Mouse (Mus musculus) midbrain, embryonic 10.5 days (tissue): ENCODE data around the gene Hs6st2. TPM values are rescaled to one million over a fixed set of nuclear protein-coding genes. Genes with fewer than 3 reads are reported as not detected.

Experiments
- DNase-seq: peaks from one replicate; pipeline ENCODE4 v3.0.0-alpha.2; 2017; ENCODE audit warnings: low spot score
- H3K27ac ChIP-seq: fragments of 300-500 bp; sonication (generic); replicated peaks from 2 replicates; pipeline ENCODE4 v1.5.1; 2016; ENCODE audit warnings: mild to moderate bottlenecking
- H3K27me3 ChIP-seq: fragments of 300-500 bp; sonication (generic); 2 replicates; pipeline ENCODE4 v1.6.1; 2016; ENCODE audit warnings: low read depth, mild to moderate bottlenecking; ENCODE audit not compliant: poor library complexity, severe bottlenecking
- H3K36me3 ChIP-seq: fragments of 300-500 bp; sonication (generic); 2 replicates; pipeline ENCODE4 v1.6.1; 2016; ENCODE audit warnings: mild to moderate bottlenecking, moderate library complexity
- H3K4me1 ChIP-seq: fragments of 300-500 bp; sonication (generic); 2 replicates; pipeline ENCODE4 v1.6.1; 2016
- H3K4me3 ChIP-seq: fragments of 300-500 bp; sonication (generic); 2 replicates; pipeline ENCODE4 v1.5.1; 2016; ENCODE audit warnings: mild to moderate bottlenecking, moderate library complexity
- H3K9me3 ChIP-seq: fragments of 300-500 bp; sonication (generic); replicated peaks from 2 replicates; pipeline ENCODE4 v1.6.1; 2016; ENCODE audit warnings: mild to moderate bottlenecking
- whole genome bisulfite sequencing: fragments of 180-500 bp; shearing (Covaris S2); methylation state at CpG from one replicate; pipeline ENCODE4 v1.1.7; 2016; 5-methylcytosine and 5-hydroxymethylcytosine counted together
- polyA plus RNA-seq: library from polyadenylated mRNA; unstranded; fragments of >200 nt; fragmentation: Nextera tagmentation; extraction: Ambion mirVana; gene quantifications from 2 replicates; pipeline ENCODE4 v1.2.1, GENCODE M21; 2016

Gene Hs6st2
- polyA plus RNA-seq, 1 experiment from 2014 or later, result 10.9 TPM

DNA sequence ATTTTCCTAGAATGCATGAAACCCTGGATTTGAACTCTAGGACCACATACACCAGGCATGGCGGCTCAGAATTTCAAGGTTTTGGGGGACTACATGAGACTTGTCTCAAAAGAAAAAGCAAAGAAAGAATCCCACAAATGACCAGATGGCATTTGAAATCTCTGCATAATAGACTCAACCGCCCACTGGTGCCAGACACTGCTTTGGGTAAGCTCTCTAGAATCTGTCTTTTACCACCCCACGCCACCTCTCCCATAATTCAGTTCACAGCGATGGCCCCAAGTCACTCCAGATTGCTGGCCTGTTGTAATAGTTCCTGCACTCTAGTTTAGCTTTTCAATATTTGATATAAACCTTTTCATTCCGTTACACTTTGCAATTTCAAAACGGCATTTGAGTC lies 146.4 kb downstream of the Hs6st2 start:
- no peak overlapping the region for H3K27ac ChIP-seq
- 90% methylated on average over 6 of the region's 6 CpGs for WGBS
- H3K4me3 ChIP-seq, result no peak overlapping the region
- H3K27me3 ChIP-seq, result peaks cover 6% of the 10 kb centered on the region
- H3K36me3 ChIP-seq, result no peaks in the 10 kb centered on the region
- DNase-seq, result no peak
- no peaks in the 10 kb centered on the region for H3K4me1 ChIP-seq
- H3K9me3 ChIP-seq, result no peaks in the 10 kb centered on the region

DNA sequence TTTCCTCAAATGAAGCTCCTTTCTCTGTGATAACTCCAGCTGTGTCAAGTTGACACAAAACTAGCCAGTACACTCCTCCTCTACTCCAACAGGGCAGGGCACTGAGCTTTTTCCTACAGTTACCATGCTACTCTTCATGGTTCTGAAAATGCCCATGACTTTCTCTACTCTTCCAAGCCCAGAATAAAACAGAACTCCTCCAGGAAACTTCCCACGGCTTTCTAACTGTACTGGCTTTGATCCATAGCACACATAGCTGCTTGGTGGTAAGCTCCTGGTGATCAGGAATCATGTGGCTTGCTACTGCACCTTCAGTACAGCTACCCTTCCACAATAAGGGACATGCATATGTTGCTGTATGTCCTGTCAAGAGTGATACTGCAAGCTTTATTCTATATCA lies 150.5 kb downstream of the Hs6st2 start:
- WGBS, result 94% methylated on average over 1 of the region's 1 CpGs
- Histone ChIP-seq H3K4me1 (no peaks in the 10 kb centered on the region), H3K4me3 (no peak overlapping the region), H3K27me3 (peaks cover 6% of the 10 kb centered on the region), H3K36me3 (no peaks in the 10 kb centered on the region), H3K9me3 (no peaks in the 10 kb centered on the region), H3K27ac (no peak overlapping the region)
- DNase-seq, result no peak

DNA sequence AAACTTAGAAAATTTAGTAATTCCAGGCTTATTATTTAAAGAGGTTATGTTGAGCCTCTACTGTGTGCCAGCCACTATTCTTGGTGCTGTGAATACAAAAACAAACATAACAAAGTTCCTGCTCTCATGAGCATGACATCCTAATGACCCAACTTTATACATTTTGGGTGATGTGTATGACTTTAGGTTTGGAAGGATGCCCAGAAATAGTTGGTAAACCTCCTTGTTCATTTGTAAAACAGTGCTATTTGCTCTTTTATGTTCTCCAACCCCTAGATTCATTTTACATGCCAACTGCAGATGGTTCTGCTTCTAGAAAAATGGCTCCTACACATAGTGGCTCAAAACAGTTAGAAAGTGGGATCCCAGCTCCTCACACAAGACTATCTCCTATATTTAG lies 153.1 kb downstream of the Hs6st2 start:
- Histone ChIP-seq H3K9me3 (no peaks in the 10 kb centered on the region), H3K4me1 (no peaks in the 10 kb centered on the region), H3K4me3 (no peak overlapping the region), H3K27me3 (peaks cover 6% of the 10 kb centered on the region), H3K27ac (no peak overlapping the region), H3K36me3 (no peaks in the 10 kb centered on the region)
- DNase-seq, result no peak

DNA sequence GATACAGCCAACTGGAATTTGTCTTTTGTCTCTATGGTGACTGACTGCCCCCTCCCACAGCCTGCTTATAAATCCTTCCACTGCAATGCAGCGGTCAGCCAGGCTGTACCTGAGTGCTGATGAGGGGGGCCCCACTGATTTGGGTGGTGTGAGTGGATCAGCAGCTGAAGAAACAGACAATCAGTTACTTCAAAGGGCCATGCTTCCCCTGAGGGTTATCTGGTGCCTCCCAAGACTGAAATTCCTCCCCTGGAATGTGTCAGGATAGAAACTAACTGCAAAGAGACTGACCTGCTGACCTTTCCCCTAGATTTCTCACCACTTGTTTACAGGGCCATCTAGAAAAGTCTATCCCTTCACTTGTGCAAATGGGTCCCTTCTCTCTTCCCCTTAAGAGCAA lies 166.8 kb downstream of the Hs6st2 start:
- Histone ChIP-seq H3K36me3 (no peaks in the 10 kb centered on the region), H3K27me3 (0 out of 2 replicates have a peak, but pooled peaks cover 3% of the 10 kb centered on the region), H3K4me3 (no peak overlapping the region), H3K27ac (no peak overlapping the region), H3K9me3 (no peaks in the 10 kb centered on the region), H3K4me1 (peaks cover 7% of the 10 kb centered on the region)
- DNase-seq, result peak; percentile 14
- WGBS, result 17% methylated on average over 1 of the region's 1 CpGs

DNA sequence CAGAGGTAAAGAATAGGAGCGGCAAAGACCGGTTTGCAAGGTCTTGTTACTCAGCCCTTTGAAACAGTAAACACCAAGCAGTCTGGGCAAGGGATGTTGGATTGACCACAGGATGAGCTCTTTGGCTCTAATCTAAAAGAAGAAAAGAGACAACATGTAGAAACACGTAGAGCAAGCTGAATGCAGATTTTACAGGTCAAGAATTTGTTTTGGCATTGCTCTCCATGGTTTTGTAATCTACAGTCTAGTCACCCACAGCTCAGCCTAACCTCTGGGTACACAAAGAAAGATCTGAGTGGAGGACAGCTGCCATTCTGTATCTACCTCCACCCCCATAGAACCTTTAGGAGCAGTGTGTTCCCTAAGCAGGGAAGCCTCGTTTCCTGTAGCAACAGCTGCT lies 175.1 kb downstream of the Hs6st2 start:
- WGBS, result 77% methylated on average over 4 of the region's 4 CpGs
- Histone ChIP-seq H3K27ac (no peak overlapping the region), H3K27me3 (peaks cover 37% of the 10 kb centered on the region), H3K9me3 (no peaks in the 10 kb centered on the region), H3K4me1 (no peaks in the 10 kb centered on the region), H3K4me3 (no peak overlapping the region), H3K36me3 (no peaks in the 10 kb centered on the region)
- no peak for DNase-seq

DNA sequence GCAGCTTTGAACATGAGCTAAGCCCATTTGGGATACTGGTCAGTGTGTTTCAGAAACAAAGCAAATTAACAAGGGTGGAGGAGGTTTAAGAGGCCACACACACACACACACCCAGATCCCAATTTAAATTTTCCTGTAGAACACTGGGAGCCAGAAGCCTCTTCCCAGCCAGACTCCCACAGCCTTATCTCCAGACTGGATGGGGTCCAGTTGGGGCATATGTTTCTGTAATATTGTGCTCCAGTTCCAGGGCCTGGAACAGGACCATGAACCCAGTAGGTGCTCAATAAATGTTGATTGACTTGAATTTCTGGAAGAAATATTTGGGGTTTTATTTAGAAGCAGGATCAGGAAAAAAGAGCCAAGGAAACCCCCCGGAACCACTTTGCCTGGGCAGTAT lies 176.0 kb downstream of the Hs6st2 start:
- no peaks in the 10 kb centered on the region for H3K9me3 ChIP-seq
- no peaks in the 10 kb centered on the region for H3K36me3 ChIP-seq
- no peak overlapping the region for H3K4me3 ChIP-seq
- no peak overlapping the region for H3K27ac ChIP-seq
- H3K27me3 ChIP-seq, result peaks cover 37% of the 10 kb centered on the region
- DNase-seq, result no peak
- no peaks in the 10 kb centered on the region for H3K4me1 ChIP-seq
- 88% methylated on average over 1 of the region's 1 CpGs for WGBS

DNA sequence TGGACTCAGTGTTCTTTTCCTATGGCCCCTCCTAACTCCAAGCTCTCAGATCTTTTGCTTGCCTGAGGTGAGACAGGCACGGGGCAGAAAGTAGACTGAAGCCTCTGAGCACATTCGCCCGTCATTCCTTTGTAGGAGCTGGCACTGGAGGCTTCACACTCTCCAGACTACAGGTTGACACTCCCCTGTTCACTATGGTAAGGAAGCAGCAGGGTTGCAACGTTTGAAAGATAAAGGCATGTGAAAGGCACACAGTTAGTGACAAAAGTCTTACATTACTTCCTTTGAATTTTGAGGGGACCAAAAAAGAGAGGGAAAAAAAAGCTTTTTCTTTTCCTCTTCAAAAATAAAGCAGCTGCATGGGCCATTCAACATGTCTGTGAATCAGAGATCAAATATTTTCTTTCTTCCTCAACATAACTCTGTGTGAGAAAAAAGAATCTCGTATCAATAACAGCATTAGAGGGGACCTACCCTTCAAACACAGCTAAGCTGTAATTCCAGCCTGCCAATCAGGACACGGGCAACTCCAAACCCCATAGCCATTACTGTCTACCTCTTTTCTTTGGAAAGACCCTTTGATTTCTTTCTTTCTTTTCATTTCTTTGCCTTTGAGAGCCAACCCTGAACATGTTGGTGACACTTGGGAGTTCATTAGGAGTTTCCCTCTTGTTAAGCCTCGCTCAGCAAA lies 177.7 kb downstream of the Hs6st2 start:
- no peak for DNase-seq
- no peak overlapping the region for H3K27ac ChIP-seq
- 59% methylated on average over 7 of the region's 7 CpGs for WGBS

DNA sequence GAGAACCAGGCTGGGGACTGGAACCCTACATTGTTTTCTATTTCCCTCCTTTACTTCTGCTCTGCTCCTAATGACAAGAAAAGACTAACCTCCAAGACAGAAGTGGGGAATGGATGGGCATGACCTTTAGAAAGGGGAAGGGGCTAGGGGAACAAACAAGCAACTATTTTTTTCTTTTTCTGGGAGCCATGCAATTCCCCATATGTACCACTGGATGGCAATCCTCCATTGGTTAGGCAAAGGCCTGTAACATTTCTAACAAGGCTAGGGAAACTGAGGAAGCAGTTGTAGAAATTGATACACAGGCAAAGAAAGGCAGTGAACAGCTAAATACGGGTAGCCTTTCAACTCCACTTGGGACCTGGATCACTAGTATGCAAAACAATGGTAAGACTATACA lies 183.8 kb downstream of the Hs6st2 start:
- no peaks in the 10 kb centered on the region for H3K4me1 ChIP-seq
- H3K36me3 ChIP-seq, result no peaks in the 10 kb centered on the region
- H3K9me3 ChIP-seq, result no peaks in the 10 kb centered on the region
- H3K27ac ChIP-seq, result no peak overlapping the region
- H3K27me3 ChIP-seq, result peaks cover 10% of the 10 kb centered on the region
- no peak for DNase-seq
- H3K4me3 ChIP-seq, result no peak overlapping the region
- WGBS, result 64% methylated on average over 1 of the region's 1 CpGs

More for the DNA sequence above, 177.7 kb downstream of the Hs6st2 start:
- H3K9me3 ChIP-seq, result no peaks in the 10 kb centered on the region
- H3K4me3 ChIP-seq, result no peak overlapping the region
- peaks cover 32% of the 10 kb centered on the region for H3K27me3 ChIP-seq
- no peaks in the 10 kb centered on the region for H3K36me3 ChIP-seq
- H3K4me1 ChIP-seq, result no peaks in the 10 kb centered on the region

DNA sequence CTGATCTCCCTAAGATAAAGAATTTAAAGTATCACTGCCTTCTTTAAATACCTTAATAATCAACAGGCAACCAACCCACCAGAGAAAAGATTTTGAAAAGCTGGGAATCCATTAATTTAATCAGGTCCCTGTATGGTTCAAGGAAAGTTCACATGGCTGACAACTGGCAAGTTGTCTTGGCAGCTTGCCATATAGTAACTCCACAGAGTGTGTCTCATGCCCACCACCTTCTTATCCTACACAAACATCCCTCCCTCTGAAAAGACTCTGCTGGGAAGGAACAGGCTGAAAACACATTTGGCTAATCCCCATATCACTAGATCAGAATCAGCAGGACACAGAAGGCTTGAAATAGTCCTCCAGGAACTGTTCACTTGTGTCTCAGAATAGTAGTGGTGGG lies 193.3 kb downstream of the Hs6st2 start:
- Histone ChIP-seq H3K4me3 (no peak overlapping the region), H3K27ac (no peak overlapping the region), H3K27me3 (peaks cover 14% of the 10 kb centered on the region), H3K36me3 (no peaks in the 10 kb centered on the region), H3K4me1 (no peaks in the 10 kb centered on the region), H3K9me3 (no peaks in the 10 kb centered on the region)
- no peak for DNase-seq

DNA sequence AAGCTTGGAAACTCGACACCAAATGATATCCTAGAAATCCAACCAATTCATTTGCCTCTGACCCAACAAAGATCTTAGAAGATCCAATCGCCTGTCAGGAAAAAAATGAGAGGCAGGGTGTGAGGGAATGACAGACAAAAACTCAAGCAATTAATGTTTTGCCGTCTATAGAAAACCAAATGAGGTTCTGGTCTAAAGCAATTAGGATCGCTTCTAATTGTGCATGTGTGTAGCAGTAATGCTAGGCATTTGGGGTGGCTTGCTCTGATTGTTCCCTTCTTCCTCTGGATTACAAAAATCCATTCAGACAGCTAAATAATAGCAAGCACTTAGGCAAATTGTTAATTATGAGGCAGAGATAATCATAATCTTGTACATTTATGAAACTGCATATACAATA lies 212.2 kb downstream of the Hs6st2 start:
- DNase-seq, result no peak
- 78% methylated on average over 4 of the region's 4 CpGs for WGBS

DNA sequence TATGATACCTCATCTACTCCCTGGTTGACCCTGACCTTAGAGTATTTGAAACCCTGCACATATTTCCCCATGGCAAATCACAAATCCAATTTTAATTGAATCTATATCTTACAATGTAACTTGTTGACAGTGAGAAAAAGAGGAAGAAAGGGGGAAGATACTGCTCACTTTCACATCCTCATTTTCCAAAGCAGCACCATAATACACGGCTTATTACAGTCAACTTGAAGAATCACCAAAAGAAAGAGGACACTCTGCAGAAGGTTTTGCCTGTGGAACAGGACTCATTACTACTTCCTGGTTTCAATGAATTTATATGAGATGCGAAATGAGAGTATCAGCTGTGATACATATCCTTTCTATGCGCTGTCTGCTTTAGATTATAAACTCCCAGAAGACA lies 220.2 kb downstream of the Hs6st2 start:
- 90% methylated on average over 3 of the region's 3 CpGs for WGBS
- Histone ChIP-seq H3K4me1 (no peaks in the 10 kb centered on the region), H3K36me3 (no peaks in the 10 kb centered on the region), H3K4me3 (no peak overlapping the region), H3K27ac (no peak overlapping the region), H3K27me3 (peaks cover 21% of the 10 kb centered on the region), H3K9me3 (no peaks in the 10 kb centered on the region)
- no peak for DNase-seq

More for the DNA sequence above, 212.2 kb downstream of the Hs6st2 start:
- Histone ChIP-seq H3K4me1 (no peaks in the 10 kb centered on the region), H3K4me3 (no peak overlapping the region), H3K27ac (no peak overlapping the region), H3K36me3 (no peaks in the 10 kb centered on the region), H3K9me3 (no peaks in the 10 kb centered on the region), H3K27me3 (peaks cover 15% of the 10 kb centered on the region)

DNA sequence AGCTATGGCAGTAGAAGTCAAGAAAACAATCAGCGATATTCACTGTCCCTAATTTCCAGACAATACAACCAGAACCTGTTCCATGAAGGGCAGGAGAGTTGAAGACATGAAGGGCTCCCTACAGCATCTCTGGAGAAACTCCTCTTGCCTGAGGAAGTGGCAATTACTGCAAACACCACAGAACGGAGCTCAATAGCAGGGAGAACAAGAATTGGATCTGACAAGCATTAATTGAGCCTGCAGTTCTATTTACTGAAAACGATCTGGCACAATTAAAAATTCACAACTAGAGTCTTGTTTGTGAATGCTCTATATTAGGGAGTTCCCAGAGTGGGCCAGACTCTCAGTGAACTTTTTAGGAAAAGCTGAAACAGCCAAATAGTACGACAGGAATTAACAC lies 238.3 kb downstream of the Hs6st2 start:
- Histone ChIP-seq H3K36me3 (no peaks in the 10 kb centered on the region), H3K4me3 (no peak overlapping the region), H3K4me1 (no peaks in the 10 kb centered on the region), H3K9me3 (no peaks in the 10 kb centered on the region), H3K27me3 (no peaks in the 10 kb centered on the region), H3K27ac (no peak overlapping the region)
- WGBS, result 77% methylated on average over 4 of the region's 4 CpGs
- no peak for DNase-seq

DNA sequence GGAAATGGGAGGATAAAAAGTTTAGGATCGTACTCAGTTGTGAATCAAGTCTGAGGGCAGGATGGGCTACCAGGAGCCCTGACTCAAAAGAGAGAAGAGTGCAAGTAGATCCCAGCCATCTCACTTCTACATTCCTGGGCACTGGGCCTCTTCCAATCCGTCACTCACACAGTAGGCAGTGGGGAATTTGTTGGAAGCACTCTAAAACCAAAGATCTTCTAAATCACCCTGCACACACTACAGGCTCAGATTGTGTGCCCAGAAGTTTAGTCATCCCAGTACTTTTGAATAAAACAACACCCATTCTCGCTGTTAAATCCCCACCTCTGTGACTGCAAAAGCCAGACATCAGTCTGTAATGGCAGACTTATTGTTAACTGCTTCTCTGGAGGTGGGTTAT lies 249.9 kb downstream of the Hs6st2 start:
- Histone ChIP-seq H3K27ac (no peak overlapping the region), H3K4me1 (no peaks in the 10 kb centered on the region), H3K4me3 (no peak overlapping the region), H3K36me3 (no peaks in the 10 kb centered on the region), H3K27me3 (no peaks in the 10 kb centered on the region), H3K9me3 (no peaks in the 10 kb centered on the region)
- no peak for DNase-seq
- 71% methylated on average over 3 of the region's 3 CpGs for WGBS

DNA sequence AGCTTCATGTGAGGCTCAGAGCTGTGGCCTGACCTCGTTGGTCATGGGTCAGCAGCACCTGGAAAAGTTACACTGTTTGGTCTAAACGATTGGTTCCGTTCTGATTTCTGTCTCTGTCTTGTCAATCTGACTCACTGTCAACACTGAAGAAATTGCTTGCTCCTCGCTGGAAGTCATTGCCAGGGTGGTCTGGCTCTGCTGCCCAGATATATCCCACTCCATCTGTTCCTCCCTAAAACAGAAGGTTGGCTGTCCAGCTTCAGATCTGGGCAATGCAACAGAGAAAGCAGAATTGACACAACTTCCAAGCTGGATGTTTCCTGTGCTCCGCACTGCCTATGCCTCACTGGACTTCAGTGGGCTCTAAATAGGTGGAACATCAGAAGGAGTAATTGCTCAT lies 256.6 kb downstream of the Hs6st2 start:
- DNase-seq, result no peak
- WGBS, result 87% methylated on average over 5 of the region's 5 CpGs
- no peaks in the 10 kb centered on the region for H3K9me3 ChIP-seq
- no peaks in the 10 kb centered on the region for H3K4me1 ChIP-seq
- H3K36me3 ChIP-seq, result no peaks in the 10 kb centered on the region
- no peak overlapping the region for H3K4me3 ChIP-seq
- H3K27ac ChIP-seq, result no peak overlapping the region
- no peaks in the 10 kb centered on the region for H3K27me3 ChIP-seq
